Mouse (Mus musculus) thymus, adult 2 months (tissue): ENCODE measurements around the gene Lamc3.

Experiments
- CTCF ChIP-seq: fragments of 200-500 bp; IDR thresholded peaks from 2 replicates; pipeline ENCODE4 v1.5.1; 2012; ENCODE audit warnings: mild to moderate bottlenecking, control low read depth, low read length, moderate library complexity, borderline replicate concordance; ENCODE audit not compliant: control insufficient read depth, poor library complexity, insufficient read depth; ENCODE audit errors: extremely low read depth
- POLR2A ChIP-seq: fragments of 200-500 bp; IDR thresholded peaks from 2 replicates; pipeline ENCODE4 v1.6.1; 2012; ENCODE audit warnings: mild to moderate bottlenecking, low read length, control low read depth, moderate library complexity; ENCODE audit not compliant: control insufficient read depth, poor library complexity, insufficient read depth; ENCODE audit errors: extremely low read depth

DNA sequence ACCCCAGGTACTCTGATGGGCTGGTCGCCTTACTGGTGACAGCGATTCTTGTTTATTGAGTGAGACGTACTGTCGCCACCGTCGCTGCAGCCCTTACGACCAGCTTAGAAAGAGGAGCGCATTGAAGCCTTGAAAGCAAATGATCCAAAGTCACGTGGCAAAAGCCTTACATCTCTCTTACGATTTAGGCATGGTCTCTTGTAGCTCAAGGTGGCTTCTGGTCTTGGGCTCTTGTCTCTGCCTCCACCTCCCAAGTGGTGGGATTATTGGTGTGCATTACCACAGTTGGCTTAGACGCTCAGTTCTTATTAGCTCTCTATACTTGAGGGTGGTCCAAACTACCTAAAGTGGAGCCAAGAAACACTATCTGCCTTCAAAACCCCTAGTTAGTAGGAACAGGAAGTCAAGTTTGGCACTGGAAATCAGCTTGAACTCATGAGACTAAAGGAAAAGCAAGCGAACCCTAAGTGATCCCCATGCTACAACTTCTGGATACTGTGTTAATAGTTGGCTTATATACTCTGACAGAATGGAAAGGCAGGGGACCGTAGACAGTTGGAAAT lies 87.8 kb downstream of the Lamc3 start:
- no peak for TF ChIP-seq POLR2A
- no peak for TF ChIP-seq CTCF
